Mouse (Mus musculus) MEL (cell line): ENCODE results near the gene Cdkl3. TPM values are rescaled to one million over a fixed set of nuclear protein-coding genes. Genes with fewer than 3 reads are reported as not detected.
A peak's percentile ranks its signal among the peaks of the same experiment; 100 is the strongest.

ENCODE experiments used
- DNase-seq: peaks from one replicate; pipeline ENCODE4 v3.0.0; 2011; ENCODE audit warnings: low read depth, low spot score
- H3K27ac ChIP-seq: 2 replicates; pipeline ENCODE4 v1.5.1; 2012; ENCODE audit warnings: low read depth, mild to moderate bottlenecking, control low read depth, low read length, moderate library complexity; ENCODE audit not compliant: control insufficient read depth
- H3K27me3 ChIP-seq, 2 experiments: fragments of 150-350 bp in 1 of 2; sonication (generic) in 1 of 2; 2 replicates each; pipeline ENCODE4 v1.6.1; 2012; ENCODE audit warnings: low read length in 2 of 2, mild to moderate bottlenecking in 2 of 2, improper control_type of control experiment in 1 of 2, moderate library complexity in 1 of 2; ENCODE audit not compliant: insufficient read depth in 2 of 2, control insufficient read depth in 1 of 2
- H3K36me3 ChIP-seq, 2 experiments: 2 replicates each; pipeline ENCODE4 v1.6.1; 2012 to 2014; ENCODE audit warnings: low read length in 2 of 2, improper control_type of control experiment in 1 of 2, inconsistent platforms in 1 of 2, mild to moderate bottlenecking in 1 of 2; ENCODE audit not compliant: insufficient read depth in 2 of 2, control insufficient read depth in 1 of 2
- H3K4me1 ChIP-seq, 2 experiments: fragments of 150-350 bp in 1 of 2; sonication (generic) in 1 of 2; 2 replicates each; pipeline ENCODE4 v1.6.1; 2012; ENCODE audit warnings: low read length in 2 of 2, improper control_type of control experiment in 1 of 2, mild to moderate bottlenecking in 1 of 2; ENCODE audit not compliant: insufficient read depth in 2 of 2, control insufficient read depth in 1 of 2
- H3K4me3 ChIP-seq, 2 experiments: fragments of 150-350 bp in 1 of 2; sonication (generic) in 1 of 2; 2 replicates each; pipeline ENCODE4 v1.5.1; 2012; ENCODE audit warnings: low read depth in 2 of 2, low read length in 2 of 2, mild to moderate bottlenecking in 2 of 2, moderate library complexity in 2 of 2, control low read depth in 1 of 2, improper control_type of control experiment in 1 of 2; ENCODE audit not compliant: control insufficient read depth in 1 of 2, insufficient read depth in 1 of 2
- H3K79me2 ChIP-seq: 2 replicates; pipeline ENCODE4 v1.6.1; 2012; ENCODE audit warnings: mild to moderate bottlenecking, low read length, moderate library complexity; ENCODE audit not compliant: control insufficient read depth, poor library complexity, insufficient read depth
- H3K9ac ChIP-seq: 2 replicates; pipeline ENCODE4 v1.6.1; 2012; ENCODE audit warnings: low read depth, mild to moderate bottlenecking, control low read depth, low read length, moderate library complexity; ENCODE audit not compliant: control insufficient read depth, poor library complexity, severe bottlenecking
- H3K9me3 ChIP-seq: fragments of 150-350 bp; sonication (generic); replicated peaks from 2 replicates; pipeline ENCODE4 v1.6.1; 2012; ENCODE audit warnings: mild to moderate bottlenecking, low read length, improper control_type of control experiment, moderate library complexity; ENCODE audit not compliant: insufficient read depth
- CTCF ChIP-seq, 3 experiments: IDR thresholded peaks in 2 of 3; conservative IDR thresholded peaks in 1 of 3; 2 replicates each; pipeline ENCODE4 v1.5.1; 2011 to 2012; ENCODE audit warnings: low read length in 3 of 3, low read depth in 2 of 3, mild to moderate bottlenecking in 2 of 3, improper control_type of control experiment in 1 of 3, inconsistent platforms in 1 of 3, mixed read lengths in 1 of 3, moderate library complexity in 1 of 3; ENCODE audit not compliant: control insufficient read depth in 1 of 3, insufficient read depth in 1 of 3, poor library complexity in 1 of 3, severe bottlenecking in 1 of 3
- E2F4 ChIP-seq: IDR thresholded peaks from 2 replicates; pipeline ENCODE4 v1.6.1; 2011; ENCODE audit warnings: low read depth, low read length, improper control_type of control experiment, borderline replicate concordance
- ELF1 ChIP-seq: IDR thresholded peaks from 2 replicates; pipeline ENCODE4 v1.6.1; 2014; ENCODE audit warnings: low read depth, mild to moderate bottlenecking, inconsistent platforms, low read length, improper control_type of control experiment, moderate library complexity
- JUND ChIP-seq: IDR thresholded peaks from 2 replicates; pipeline ENCODE4 v1.6.1; 2011; ENCODE audit warnings: low read depth, mild to moderate bottlenecking, improper control_type of control experiment, low read length
- KAT2A ChIP-seq: conservative IDR thresholded peaks from 2 replicates; pipeline ENCODE4 v1.6.1; 2012; ENCODE audit warnings: low read depth, low read length, improper control_type of control experiment, inconsistent platforms
- MAFK ChIP-seq: IDR thresholded peaks from 2 replicates; pipeline ENCODE4 v1.6.1; 2011; ENCODE audit warnings: low read depth, mild to moderate bottlenecking, low read length, improper control_type of control experiment, borderline replicate concordance
- MAZ ChIP-seq: IDR thresholded peaks from 2 replicates; pipeline ENCODE4 v1.6.1; 2012; ENCODE audit warnings: low read depth, mild to moderate bottlenecking, inconsistent platforms, low read length, improper control_type of control experiment
- MEF2A ChIP-seq: IDR thresholded peaks from 2 replicates; pipeline ENCODE4 v1.6.1; 2014; ENCODE audit warnings: low read depth, mild to moderate bottlenecking, inconsistent platforms, low read length, improper control_type of control experiment; ENCODE audit not compliant: poor library complexity, insufficient replicate concordance, severe bottlenecking; ENCODE audit errors: extremely low read depth
- NRF1 ChIP-seq: IDR thresholded peaks from 2 replicates; pipeline ENCODE4 v1.6.1; 2014; ENCODE audit warnings: low read depth, mild to moderate bottlenecking, inconsistent platforms, low read length, improper control_type of control experiment, moderate library complexity; ENCODE audit not compliant: poor library complexity, insufficient read depth, severe bottlenecking
- POLR2AphosphoS2 ChIP-seq: IDR thresholded peaks from 2 replicates; pipeline ENCODE4 v1.6.1; 2011; ENCODE audit warnings: low read length, improper control_type of control experiment
- POLR2AphosphoS5 ChIP-seq: IDR thresholded peaks from 2 replicates; pipeline ENCODE4 v1.6.1; 2012; ENCODE audit warnings: low read depth, borderline replicate concordance, mild to moderate bottlenecking, inconsistent platforms, low read length, moderate library complexity, mixed read lengths
- RCOR1 ChIP-seq: IDR thresholded peaks from 2 replicates; pipeline ENCODE4 v1.6.1; 2012; ENCODE audit warnings: low read depth, mild to moderate bottlenecking, inconsistent platforms, low read length, improper control_type of control experiment
- TBP ChIP-seq: IDR thresholded peaks from 2 replicates; pipeline ENCODE4 v1.8.0; 2011; ENCODE audit warnings: low read depth, low read length, improper control_type of control experiment
- UBTF ChIP-seq: IDR thresholded peaks from 2 replicates; pipeline ENCODE4 v1.6.1; 2012; ENCODE audit warnings: low read depth, mild to moderate bottlenecking, inconsistent platforms, low read length, improper control_type of control experiment, moderate library complexity, borderline replicate concordance; ENCODE audit not compliant: insufficient read depth
- USF1 ChIP-seq: IDR thresholded peaks from 2 replicates; pipeline ENCODE4 v1.6.1; 2014; ENCODE audit warnings: low read depth, mild to moderate bottlenecking, inconsistent platforms, low read length, improper control_type of control experiment, moderate library complexity
- USF2 ChIP-seq, 2 experiments: IDR thresholded peaks; 2 replicates each; pipeline ENCODE4 v1.6.1; 2011 to 2012; ENCODE audit warnings: improper control_type of control experiment in 2 of 2, low read length in 2 of 2, borderline replicate concordance in 1 of 2, inconsistent platforms in 1 of 2, low read depth in 1 of 2, mild to moderate bottlenecking in 1 of 2; ENCODE audit not compliant: insufficient read depth in 1 of 2
- ZC3H11A ChIP-seq: IDR thresholded peaks from 2 replicates; pipeline ENCODE4 v1.6.1; 2012; ENCODE audit warnings: low read depth, mild to moderate bottlenecking, inconsistent platforms, low read length, improper control_type of control experiment
- ZMIZ1 ChIP-seq: IDR thresholded peaks from 2 replicates; pipeline ENCODE4 v1.6.1; 2012; ENCODE audit warnings: low read depth, mild to moderate bottlenecking, inconsistent platforms, low read length, improper control_type of control experiment, moderate library complexity
- polyA plus RNA-seq, 2 experiments: library from polyadenylated mRNA; stranded (reverse) in 1 of 2; unstranded in 1 of 2; fragments of >175 nt in 1 of 2; fragments of >200 nt in 1 of 2; gene quantifications; 2 replicates each; pipeline versions ENCODE4 v1.2.1 to v1.2.4; 2012; ENCODE audit warnings: low replicate concordance in 2 of 2, low read depth in 1 of 2; ENCODE audit not compliant: insufficient read length in 2 of 2, insufficient read depth in 1 of 2, missing spikeins in 1 of 2
- total RNA-seq: library from RNA; depleted of rRNA; stranded (reverse); fragments of 300-350 nt; gene quantifications from 2 replicates; pipeline ENCODE4 v1.2.3, GENCODE M21; 2012

Cdkl3 gene
- total and polyA plus RNA-seq, 3 experiments = 3.7 to 4.9 TPM; not detected in 1

GRCm38 (mm10) chr11:52127169-52127568 lies 123.1 kb downstream of the Cdkl3 start (continued):
- TF ChIP-seq ZMIZ1 (no peak), NRF1 (no peak)

DNA sequence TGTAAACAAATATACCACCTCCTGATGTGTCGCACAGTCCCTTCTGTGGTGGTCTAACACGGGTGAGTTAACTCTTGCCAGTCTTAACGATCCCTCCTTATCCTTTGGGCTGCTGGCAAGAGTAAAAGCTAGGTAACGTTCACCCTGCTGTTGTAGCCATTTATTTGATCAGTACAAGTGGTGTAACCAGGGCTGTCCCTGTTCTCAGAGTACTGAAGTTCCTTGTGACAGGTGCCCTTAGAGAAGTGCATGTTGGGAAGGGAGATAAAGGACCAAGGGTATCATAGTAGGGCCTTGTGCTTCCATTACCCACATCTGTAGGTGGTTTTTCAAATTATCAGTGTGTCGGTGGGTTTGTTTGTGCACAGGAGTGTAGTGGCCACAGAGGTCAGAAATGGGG lies 123.7 kb downstream of the Cdkl3 start:
- Histone ChIP-seq H3K9ac (no peak overlapping the region), H3K27ac (no peak overlapping the region), H3K9me3 (no peaks in the 10 kb centered on the region), H3K36me3 (peaks cover 0 to 13% of the 10 kb centered on the region in 2 experiments; a peak in 2 of 4 replicates), H3K4me3 (no peak overlapping the region), H3K27me3 (no peaks in the 10 kb centered on the region), H3K79me2 (no peaks in the 10 kb centered on the region), H3K4me1 (0 out of 4 replicates have a peak, but pooled peaks cover 0 to 3% of the 10 kb centered on the region in 2 experiments)
- no peak for TF ChIP-seq TBP
- TF ChIP-seq USF2 (IDR thresholded peaks at IDR 0.05; ENCODE audit: borderline replicate concordance in 1 of 2, insufficient read depth in 1 of 2, low read depth in 1 of 2, low read length in 2 of 2) = no peak
- no peak for TF ChIP-seq POLR2AphosphoS2
- TF ChIP-seq RCOR1 = no peak
- TF ChIP-seq ZC3H11A = no peak
- no peak for TF ChIP-seq JUND
- no peak for TF ChIP-seq POLR2AphosphoS5
- TF ChIP-seq USF1 = no peak
- no peak for TF ChIP-seq CTCF (IDR thresholded peaks at IDR 0.05 in 2 of 3, conservative IDR thresholded peaks at IDR 0.05 in 1 of 3; ENCODE audit: control insufficient read depth in 1 of 3, insufficient read depth in 1 of 3, low read depth in 2 of 3, low read length in 3 of 3, poor library complexity in 1 of 3, severe bottlenecking in 1 of 3)
- no peak for TF ChIP-seq E2F4
- no peak for TF ChIP-seq ELF1
- TF ChIP-seq MAFK = no peak
- TF ChIP-seq MAZ = no peak
- DNase-seq = peak; percentile 35

DNA sequence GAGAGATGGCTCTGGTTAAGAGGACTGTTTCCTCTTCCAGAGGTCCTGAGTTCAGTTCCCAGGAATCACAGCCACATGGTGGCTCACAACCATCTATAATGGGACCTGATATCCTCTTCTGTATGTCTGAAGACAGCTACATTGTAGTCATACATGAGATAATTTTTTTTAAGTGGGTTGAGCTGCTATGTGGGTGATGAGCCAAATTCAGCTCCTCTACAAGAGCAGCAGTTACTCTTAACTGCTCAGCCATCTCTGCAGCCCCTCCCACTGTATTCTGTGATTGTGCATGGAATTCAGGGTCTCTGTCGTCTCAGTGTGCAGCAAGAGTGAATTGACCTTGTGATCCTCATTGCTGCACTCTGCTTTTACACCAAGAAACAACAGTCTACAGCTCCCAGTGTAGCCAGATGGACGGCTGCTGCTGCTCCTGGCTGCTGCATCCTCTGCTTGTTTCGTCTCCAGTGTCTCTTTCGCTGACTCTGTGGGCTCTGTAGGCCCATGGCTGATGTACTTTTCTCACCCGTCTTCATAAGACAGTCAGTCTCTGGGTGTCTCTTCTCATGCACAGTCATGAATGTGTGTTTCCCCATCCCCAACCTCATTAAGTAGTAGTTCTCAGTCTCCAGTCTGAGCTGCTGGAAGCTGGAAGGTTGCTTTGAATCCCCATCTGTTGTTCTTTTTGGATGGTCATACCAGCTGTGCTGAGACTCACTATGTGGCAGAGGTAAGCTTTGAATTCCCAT lies 124.5 kb downstream of the Cdkl3 start:
- H3K36me3 ChIP-seq = peaks cover 0 to 9% of the 10 kb centered on the region in 2 experiments; a peak in 2 of 4 replicates

More for the DNA sequence above, 124.5 kb downstream of the Cdkl3 start:
- peak; percentile 29 for DNase-seq
- no peak overlapping the region for H3K27ac ChIP-seq
- H3K9me3 ChIP-seq = no peaks in the 10 kb centered on the region
- TF ChIP-seq UBTF (no peak), POLR2AphosphoS2 (peak; percentile 48), MEF2A (no peak), KAT2A (no peak)
- H3K27me3 ChIP-seq = no peaks in the 10 kb centered on the region
- 0 out of 4 replicates have a peak, but pooled peaks cover 0 to 3% of the 10 kb centered on the region in 2 experiments for H3K4me1 ChIP-seq
- no peak overlapping the region for H3K9ac ChIP-seq
- H3K4me3 ChIP-seq = no peak overlapping the region
- H3K79me2 ChIP-seq = no peaks in the 10 kb centered on the region
